In the genomic region with DNA sequence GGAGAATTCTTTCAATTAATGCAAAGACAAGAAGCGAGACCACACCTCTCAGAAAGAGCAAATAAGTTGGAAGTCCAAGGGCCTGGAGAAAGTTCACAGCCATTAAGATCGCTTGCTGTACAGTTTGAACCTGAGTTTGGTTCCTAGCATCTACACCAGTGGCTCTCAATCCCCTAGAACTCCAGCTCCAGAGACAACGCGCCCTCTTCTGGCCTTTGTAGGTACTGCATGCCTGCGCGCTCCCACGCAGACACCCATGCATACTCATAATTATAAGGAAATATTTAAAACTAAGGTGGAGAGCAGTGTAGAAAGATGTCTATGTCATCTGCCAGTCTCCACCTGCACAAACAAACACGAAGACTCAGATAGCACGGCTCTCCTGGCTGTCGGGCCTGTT, we compare ENCODE assay signal across 8 mouse cellular contexts.
DNase-seq lines count a peak whose midpoint lies in the region; ATAC-seq and TF ChIP-seq lines count a peak whose summit lies in the region.

No protein-coding gene starts in this region.

- peak in 1 of 2 experiments; percentile 44 for DNase-seq in heart, adult 2 months
- peak; percentile 15 for DNase-seq in right cerebral cortex, adult 18-20 months
- DNase-seq in right cerebral cortex, postnatal 25 days = no peak
- DNase-seq in limb, embryonic 10.5 days (ENCODE audit: low spot score) = peak; percentile 73
- peak; percentile 50 to 68 for DNase-seq in spleen, postnatal 10 days (ENCODE audit: low spot score in 2 of 2)
- DNase-seq in heart, adult 11 months = no peak

- H3K27ac ChIP-seq in heart, adult 2 months = no peak overlapping the region
- H3K27ac ChIP-seq in heart, embryonic 12.5 days (ENCODE audit: poor library complexity, severe bottlenecking) = no peak overlapping the region
- H3K27ac ChIP-seq in bone marrow macrophage, adult 2 months (ENCODE audit: insufficient read depth, low read depth, low read length) = no peak overlapping the region
- no peak overlapping the region for H3K27ac ChIP-seq in limb, embryonic 10.5 days

- no peaks in the 10 kb centered on the region for H3K79me2 ChIP-seq in heart, adult 2 months (replicated peaks; ENCODE audit: control insufficient read depth, insufficient read depth, low read length)

- peak; percentile 79 for TF ChIP-seq CTCF in heart, adult 2 months (IDR thresholded peaks at IDR 0.05)
- peak; percentile 66 for TF ChIP-seq CTCF in bone marrow macrophage, adult 2 months (IDR thresholded peaks at IDR 0.05; ENCODE audit: low read depth, low read length)

- TF ChIP-seq EP300 in heart, adult 2 months (IDR thresholded peaks at IDR 0.05; ENCODE audit: insufficient read depth, low read depth, low read length) = no peak

- H3K4me3 ChIP-seq in heart, adult 2 months = no peak overlapping the region
- no peak overlapping the region for H3K4me3 ChIP-seq in heart, embryonic 12.5 days
- H3K4me3 ChIP-seq in bone marrow macrophage, adult 2 months (ENCODE audit: insufficient read depth, low read length) = no peak overlapping the region
- H3K4me3 ChIP-seq in limb, embryonic 10.5 days = no peak overlapping the region

- 58% methylated on average over 10 of the region's 10 CpGs for WGBS in heart, adult 2 months
- WGBS in heart, embryonic 12.5 days = 38% methylated on average over 10 of the region's 10 CpGs
- 49% methylated on average over 10 of the region's 10 CpGs for WGBS in limb, embryonic 10.5 days

- ATAC-seq in heart, embryonic 12.5 days (ENCODE audit: insufficient number of reproducible peaks, low FRiP score) = no peak

- H3K9me3 ChIP-seq in heart, embryonic 12.5 days (replicated peaks) = peaks cover 9% of the 10 kb centered on the region; the same call in 1 of the 2 replicates
- no peaks in the 10 kb centered on the region for H3K9me3 ChIP-seq in limb, embryonic 10.5 days (replicated peaks)

- H3K4me2 ChIP-seq in heart, embryonic 12.5 days = no peak overlapping the region

- H3K9ac ChIP-seq in heart, adult 2 months (ENCODE audit: low read depth, low read length) = no peak overlapping the region
- no peak overlapping the region for H3K9ac ChIP-seq in heart, embryonic 12.5 days

- intact Hi-C loops in heart, adult 2 months (cut with DNase I) = no loop called here

- no peaks in the 10 kb centered on the region for H3K4me1 ChIP-seq in heart, adult 2 months (ENCODE audit: control insufficient read depth, insufficient read depth, low read length)
- H3K4me1 ChIP-seq in heart, embryonic 12.5 days (replicated peaks) = 0 out of 2 replicates have a peak, but pooled peaks cover 8% of the 10 kb centered on the region
- peaks cover 3% of the 10 kb centered on the region; the same call in 1 of the 2 replicates for H3K4me1 ChIP-seq in bone marrow macrophage, adult 2 months (ENCODE audit: control insufficient read depth, insufficient read depth, low read length)
- peaks cover 5% of the 10 kb centered on the region for H3K4me1 ChIP-seq in limb, embryonic 10.5 days

- no peaks in the 10 kb centered on the region for H3K27me3 ChIP-seq in heart, adult 2 months (ENCODE audit: control insufficient read depth, insufficient read depth, low read length)
- no peaks in the 10 kb centered on the region; the same call in 1 of the 2 replicates for H3K27me3 ChIP-seq in heart, embryonic 12.5 days (replicated peaks)
- no peaks in the 10 kb centered on the region for H3K27me3 ChIP-seq in limb, embryonic 10.5 days (ENCODE audit: low read depth, poor library complexity, severe bottlenecking)

- TF ChIP-seq POLR2A in heart, adult 2 months (IDR thresholded peaks at IDR 0.05; ENCODE audit: insufficient read depth, low read depth, low read length) = no peak
- TF ChIP-seq POLR2A in bone marrow macrophage, adult 2 months (IDR thresholded peaks at IDR 0.05; ENCODE audit: borderline replicate concordance, low read depth, low read length) = no peak

- H3K36me3 ChIP-seq in heart, adult 2 months (ENCODE audit: control insufficient read depth, insufficient read depth, low read length) = no peaks in the 10 kb centered on the region
- no peaks in the 10 kb centered on the region for H3K36me3 ChIP-seq in heart, embryonic 12.5 days
- H3K36me3 ChIP-seq in limb, embryonic 10.5 days = peaks cover 63% of the 10 kb centered on the region

Comparison
In these comparisons a context has a peak if more than half of its experiments do, and no peak if none do; other contexts are left out.
1. DNase-seq: peak in right cerebral cortex, adult 18-20 months (single experiment), limb, embryonic 10.5 days (single experiment) and spleen, postnatal 10 days (2 of 2); none in right cerebral cortex, postnatal 25 days (single experiment) and heart, adult 11 months (single experiment).